Mouse (Mus musculus) MEL (cell line): ENCODE measurements at regions not wholly inside any gene's neighbourhood (a gene's known extent, or its start where the extent isn't known, plus 50 kb on each side); places are given as distances from the start of the nearest gene placed in this dataset.

ENCODE experiments used
- DNase-seq: peaks from one replicate; pipeline ENCODE4 v3.0.0; 2011; ENCODE audit warnings: low read depth, low spot score
- H3K27ac ChIP-seq: 2 replicates; pipeline ENCODE4 v1.5.1; 2012; ENCODE audit warnings: low read depth, mild to moderate bottlenecking, control low read depth, low read length, moderate library complexity; ENCODE audit not compliant: control insufficient read depth
- H3K27me3 ChIP-seq, 2 experiments: fragments of 150-350 bp in 1 of 2; sonication (generic) in 1 of 2; 2 replicates each; pipeline ENCODE4 v1.6.1; 2012; ENCODE audit warnings: low read length in 2 of 2, mild to moderate bottlenecking in 2 of 2, improper control_type of control experiment in 1 of 2, moderate library complexity in 1 of 2; ENCODE audit not compliant: insufficient read depth in 2 of 2, control insufficient read depth in 1 of 2
- H3K36me3 ChIP-seq, 2 experiments: 2 replicates each; pipeline ENCODE4 v1.6.1; 2012 to 2014; ENCODE audit warnings: low read length in 2 of 2, improper control_type of control experiment in 1 of 2, inconsistent platforms in 1 of 2, mild to moderate bottlenecking in 1 of 2; ENCODE audit not compliant: insufficient read depth in 2 of 2, control insufficient read depth in 1 of 2
- H3K4me1 ChIP-seq, 2 experiments: fragments of 150-350 bp in 1 of 2; sonication (generic) in 1 of 2; 2 replicates each; pipeline ENCODE4 v1.6.1; 2012; ENCODE audit warnings: low read length in 2 of 2, improper control_type of control experiment in 1 of 2, mild to moderate bottlenecking in 1 of 2; ENCODE audit not compliant: insufficient read depth in 2 of 2, control insufficient read depth in 1 of 2
- H3K4me3 ChIP-seq, 2 experiments: fragments of 150-350 bp in 1 of 2; sonication (generic) in 1 of 2; 2 replicates each; pipeline ENCODE4 v1.5.1; 2012; ENCODE audit warnings: low read depth in 2 of 2, low read length in 2 of 2, mild to moderate bottlenecking in 2 of 2, moderate library complexity in 2 of 2, control low read depth in 1 of 2, improper control_type of control experiment in 1 of 2; ENCODE audit not compliant: control insufficient read depth in 1 of 2, insufficient read depth in 1 of 2
- H3K79me2 ChIP-seq: 2 replicates; pipeline ENCODE4 v1.6.1; 2012; ENCODE audit warnings: mild to moderate bottlenecking, low read length, moderate library complexity; ENCODE audit not compliant: control insufficient read depth, poor library complexity, insufficient read depth
- H3K9ac ChIP-seq: 2 replicates; pipeline ENCODE4 v1.6.1; 2012; ENCODE audit warnings: low read depth, mild to moderate bottlenecking, control low read depth, low read length, moderate library complexity; ENCODE audit not compliant: control insufficient read depth, poor library complexity, severe bottlenecking
- H3K9me3 ChIP-seq: fragments of 150-350 bp; sonication (generic); replicated peaks from 2 replicates; pipeline ENCODE4 v1.6.1; 2012; ENCODE audit warnings: mild to moderate bottlenecking, low read length, improper control_type of control experiment, moderate library complexity; ENCODE audit not compliant: insufficient read depth
- CTCF ChIP-seq, 3 experiments: IDR thresholded peaks in 2 of 3; conservative IDR thresholded peaks in 1 of 3; 2 replicates each; pipeline ENCODE4 v1.5.1; 2011 to 2012; ENCODE audit warnings: low read length in 3 of 3, low read depth in 2 of 3, mild to moderate bottlenecking in 2 of 3, improper control_type of control experiment in 1 of 3, inconsistent platforms in 1 of 3, mixed read lengths in 1 of 3, moderate library complexity in 1 of 3; ENCODE audit not compliant: control insufficient read depth in 1 of 3, insufficient read depth in 1 of 3, poor library complexity in 1 of 3, severe bottlenecking in 1 of 3
- E2F4 ChIP-seq: IDR thresholded peaks from 2 replicates; pipeline ENCODE4 v1.6.1; 2011; ENCODE audit warnings: low read depth, low read length, improper control_type of control experiment, borderline replicate concordance
- ELF1 ChIP-seq: IDR thresholded peaks from 2 replicates; pipeline ENCODE4 v1.6.1; 2014; ENCODE audit warnings: low read depth, mild to moderate bottlenecking, inconsistent platforms, low read length, improper control_type of control experiment, moderate library complexity
- JUND ChIP-seq: IDR thresholded peaks from 2 replicates; pipeline ENCODE4 v1.6.1; 2011; ENCODE audit warnings: low read depth, mild to moderate bottlenecking, improper control_type of control experiment, low read length
- MAZ ChIP-seq: IDR thresholded peaks from 2 replicates; pipeline ENCODE4 v1.6.1; 2012; ENCODE audit warnings: low read depth, mild to moderate bottlenecking, inconsistent platforms, low read length, improper control_type of control experiment
- NRF1 ChIP-seq: IDR thresholded peaks from 2 replicates; pipeline ENCODE4 v1.6.1; 2014; ENCODE audit warnings: low read depth, mild to moderate bottlenecking, inconsistent platforms, low read length, improper control_type of control experiment, moderate library complexity; ENCODE audit not compliant: poor library complexity, insufficient read depth, severe bottlenecking
- RAD21 ChIP-seq: IDR thresholded peaks from 2 replicates; pipeline ENCODE4 v1.6.1; 2011; ENCODE audit warnings: mild to moderate bottlenecking, low read depth, low read length, improper control_type of control experiment
- RCOR1 ChIP-seq: IDR thresholded peaks from 2 replicates; pipeline ENCODE4 v1.6.1; 2012; ENCODE audit warnings: low read depth, mild to moderate bottlenecking, inconsistent platforms, low read length, improper control_type of control experiment
- SMC3 ChIP-seq: IDR thresholded peaks from 2 replicates; pipeline ENCODE4 v1.6.1; 2011; ENCODE audit warnings: low read depth, low read length, improper control_type of control experiment
- TBP ChIP-seq: IDR thresholded peaks from 2 replicates; pipeline ENCODE4 v1.8.0; 2011; ENCODE audit warnings: low read depth, low read length, improper control_type of control experiment
- TCF12 ChIP-seq: IDR thresholded peaks from 2 replicates; pipeline ENCODE4 v1.6.1; 2014; ENCODE audit warnings: low read depth, mild to moderate bottlenecking, inconsistent platforms, low read length, improper control_type of control experiment, moderate library complexity
- USF1 ChIP-seq: IDR thresholded peaks from 2 replicates; pipeline ENCODE4 v1.6.1; 2014; ENCODE audit warnings: low read depth, mild to moderate bottlenecking, inconsistent platforms, low read length, improper control_type of control experiment, moderate library complexity
- USF2 ChIP-seq, 2 experiments: IDR thresholded peaks; 2 replicates each; pipeline ENCODE4 v1.6.1; 2011 to 2012; ENCODE audit warnings: improper control_type of control experiment in 2 of 2, low read length in 2 of 2, borderline replicate concordance in 1 of 2, inconsistent platforms in 1 of 2, low read depth in 1 of 2, mild to moderate bottlenecking in 1 of 2; ENCODE audit not compliant: insufficient read depth in 1 of 2
- ZC3H11A ChIP-seq: IDR thresholded peaks from 2 replicates; pipeline ENCODE4 v1.6.1; 2012; ENCODE audit warnings: low read depth, mild to moderate bottlenecking, inconsistent platforms, low read length, improper control_type of control experiment

DNA sequence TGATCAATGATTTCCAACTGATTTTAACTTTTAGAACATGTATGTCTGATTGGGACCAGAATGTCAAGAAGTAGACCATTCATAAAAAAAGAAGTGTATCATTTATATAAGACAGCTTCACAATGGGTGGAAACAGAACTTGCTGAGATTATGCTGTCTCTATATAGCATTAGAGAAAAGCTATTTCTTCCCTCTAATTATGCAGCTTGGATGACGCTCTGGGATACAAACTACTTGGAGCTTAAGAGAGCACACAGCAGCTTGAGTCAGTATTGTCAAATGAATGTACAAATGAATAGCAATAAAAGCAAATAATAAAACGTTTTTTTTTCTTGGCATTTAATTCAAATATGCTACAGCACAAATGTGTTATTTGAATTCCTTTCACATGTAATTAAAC is 428.7 kb downstream of the Hace1 start:
- Histone ChIP-seq H3K36me3 (no peaks in the 10 kb centered on the region), H3K4me3 (no peak overlapping the region), H3K27ac (no peak overlapping the region), H3K4me1 (no peaks in the 10 kb centered on the region), H3K27me3 (no peaks in the 10 kb centered on the region; a peak in 1 of 4 replicates), H3K9me3 (no peaks in the 10 kb centered on the region)
- no peak for TF ChIP-seq NRF1
- TF ChIP-seq USF1: no peak
- TF ChIP-seq ELF1: no peak
- TF ChIP-seq ZC3H11A: no peak
- TF ChIP-seq, all 39 proteins: peak for 0
- Histone ChIP-seq H3K9ac (no peak overlapping the region), H3K79me2 (no peaks in the 10 kb centered on the region)
- DNase-seq: no peak

DNA sequence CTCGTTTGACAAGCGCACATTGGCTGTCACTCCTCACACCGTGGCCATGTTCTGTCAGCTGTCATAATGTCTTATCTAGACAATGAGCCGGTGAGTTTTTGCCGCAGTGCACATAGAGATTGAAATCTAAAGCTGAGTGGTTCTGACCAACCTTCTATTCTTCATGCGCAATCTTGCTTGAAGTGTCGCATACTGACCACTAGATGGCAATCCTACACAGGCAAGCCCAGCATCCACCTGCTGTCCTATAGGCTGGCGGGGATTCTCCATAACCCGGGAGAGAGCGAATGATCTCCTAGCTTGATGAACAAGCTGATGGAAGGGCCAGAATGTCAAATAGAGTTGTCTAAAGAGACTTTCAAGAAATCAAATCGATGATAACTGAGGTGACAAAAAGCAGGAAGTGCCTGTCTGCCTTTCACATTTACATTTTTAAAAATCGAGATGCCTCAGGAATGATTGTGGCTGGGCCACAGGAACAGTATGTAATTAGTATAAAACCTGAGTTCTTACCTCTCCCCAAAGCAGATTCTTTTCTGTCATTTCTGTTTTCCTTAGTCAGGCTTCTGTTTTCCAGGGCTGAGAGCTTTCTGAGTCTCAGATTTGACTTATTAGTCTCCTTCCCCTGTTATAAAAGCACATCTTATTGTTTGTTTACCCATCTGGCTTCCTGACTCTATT is 434.4 kb downstream of the Hace1 start:
- H3K27me3 ChIP-seq: no peaks in the 10 kb centered on the region
- TF ChIP-seq SMC3 (peak; percentile 75), TCF12 (0 out of 2 replicates have a peak, but pooled peaks have one; percentile 22), MAZ (no peak), TBP (no peak), CTCF (IDR thresholded peaks at IDR 0.05 in 2 of 3, conservative IDR thresholded peaks at IDR 0.05 in 1 of 3; ENCODE audit: control insufficient read depth in 1 of 3, insufficient read depth in 1 of 3, low read depth in 2 of 3, low read length in 3 of 3, poor library complexity in 1 of 3, severe bottlenecking in 1 of 3) (peak; percentile 79 to 85 (median 81)), RAD21 (peak; percentile 86), ZC3H11A (peak; percentile 68), USF2 (IDR thresholded peaks at IDR 0.05; ENCODE audit: borderline replicate concordance in 1 of 2, insufficient read depth in 1 of 2, low read depth in 1 of 2, low read length in 2 of 2) (no peak), E2F4 (no peak), RCOR1 (no peak)
- no peaks in the 10 kb centered on the region for H3K9me3 ChIP-seq
- peak overlapping the region; percentile 24 to 60; a peak in 3 of 4 replicates for H3K4me3 ChIP-seq
- H3K36me3 ChIP-seq: no peaks in the 10 kb centered on the region; a peak in 1 of 4 replicates
- no peak overlapping the region for H3K9ac ChIP-seq
- peak; percentile 64 for DNase-seq
- no peaks in the 10 kb centered on the region for H3K79me2 ChIP-seq
- H3K4me1 ChIP-seq: no peaks in the 10 kb centered on the region
- H3K27ac ChIP-seq: no peak overlapping the region

DNA sequence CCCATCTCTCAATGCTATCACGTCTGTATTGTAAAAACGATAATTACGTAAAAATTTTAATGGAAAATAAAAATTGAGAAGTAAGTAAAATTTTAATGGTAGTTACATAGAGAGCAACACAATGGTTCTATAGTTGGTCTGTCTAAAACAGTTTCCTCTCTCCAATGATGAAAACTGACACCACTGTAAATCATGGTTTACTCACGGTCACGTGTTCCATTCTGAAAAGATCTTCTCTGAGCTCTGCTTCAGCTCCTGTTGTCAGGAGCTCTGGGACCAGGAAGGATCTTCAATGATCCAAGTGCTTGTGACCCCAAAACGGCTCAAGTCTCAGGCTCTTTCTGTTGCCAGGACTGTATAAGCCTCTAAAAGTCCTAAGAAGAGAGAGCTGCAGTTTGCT is 435.0 kb downstream of the Hace1 start:
- no peaks in the 10 kb centered on the region for H3K79me2 ChIP-seq
- H3K27me3 ChIP-seq: no peaks in the 10 kb centered on the region
- H3K4me1 ChIP-seq: no peaks in the 10 kb centered on the region
- no peak for TF ChIP-seq JUND
- TF ChIP-seq USF1: peak; percentile 59; the same call in 1 of the 2 replicates
- no peaks in the 10 kb centered on the region for H3K9me3 ChIP-seq
- DNase-seq: peak; percentile 3
- no peak overlapping the region for H3K27ac ChIP-seq
- no peak overlapping the region for H3K9ac ChIP-seq
- H3K36me3 ChIP-seq: no peaks in the 10 kb centered on the region; a peak in 1 of 4 replicates
- H3K4me3 ChIP-seq: peak overlapping the region in 1 of 2 experiments; percentile 60; a peak in 2 of 4 replicates
